Mouse (Mus musculus) CH12.LX (cell line): Measurements from ENCODE around the gene Gm2974. TPM values are rescaled to one million over a fixed set of nuclear protein-coding genes. Genes with fewer than 3 reads are reported as not detected.
"Not testable (repeated sequence)": the region's sequence is repeated elsewhere in the genome, so short reads cannot be mapped to it uniquely, and the experiment has no call there.

ENCODE experiments used
- DNase-seq: peaks from one replicate; pipeline ENCODE4 v3.0.0-alpha.2; 2013; ENCODE audit errors: extremely low read depth
- H3K27ac ChIP-seq: 2 replicates; pipeline ENCODE4 v1.5.1; 2012; ENCODE audit warnings: low read depth, mild to moderate bottlenecking, control low read depth, moderate library complexity; ENCODE audit not compliant: insufficient read depth
- H3K27me3 ChIP-seq: replicated peaks from 2 replicates; pipeline ENCODE3; 2012; ENCODE audit warnings: inconsistent platforms
- H3K36me3 ChIP-seq, 2 experiments: replicated peaks in 1 of 2; 2 replicates each; pipeline versions ENCODE3 to v1.6.1; 2012; ENCODE audit warnings: inconsistent platforms in 1 of 2, low read length in 1 of 2, mild to moderate bottlenecking in 1 of 2, mixed read lengths in 1 of 2, moderate library complexity in 1 of 2; ENCODE audit not compliant: control insufficient read depth in 1 of 2, insufficient read depth in 1 of 2
- H3K4me1 ChIP-seq, 2 experiments: 2 replicates each; pipeline ENCODE4 v1.6.1; 2012; ENCODE audit warnings: inconsistent platforms in 1 of 2, moderate library complexity in 1 of 2; ENCODE audit not compliant: insufficient read depth in 2 of 2, control insufficient read depth in 1 of 2
- H3K4me2 ChIP-seq: 2 replicates; pipeline ENCODE4 v1.6.1; 2012; ENCODE audit warnings: low read depth, mild to moderate bottlenecking, control low read depth; ENCODE audit not compliant: poor library complexity, insufficient read depth, severe bottlenecking
- H3K4me3 ChIP-seq, 3 experiments: fragments of 150-350 bp in 1 of 3; sonication (generic) in 1 of 3; replicated peaks in 1 of 3; 2 replicates each; pipeline versions ENCODE3 to v1.5.1; 2011 to 2012; ENCODE audit warnings: low read depth in 2 of 3, low read length in 2 of 3, mild to moderate bottlenecking in 2 of 3, moderate library complexity in 2 of 3, control low read depth in 1 of 3, improper control_type of control experiment in 1 of 3, inconsistent platforms in 1 of 3, mixed read lengths in 1 of 3; ENCODE audit not compliant: poor library complexity in 1 of 3
- H3K79me2 ChIP-seq: replicated peaks from 2 replicates; pipeline ENCODE4 v1.6.1; 2012; ENCODE audit warnings: mild to moderate bottlenecking, moderate library complexity; ENCODE audit not compliant: control insufficient read depth, poor library complexity, insufficient read depth, severe bottlenecking; ENCODE audit errors: extremely low read depth
- H3K9ac ChIP-seq: 2 replicates; pipeline ENCODE4 v1.6.1; 2012; ENCODE audit warnings: low read depth, mild to moderate bottlenecking, control low read depth, moderate library complexity; ENCODE audit not compliant: insufficient read depth
- H3K9me3 ChIP-seq: replicated peaks from 2 replicates; pipeline ENCODE3; 2012; ENCODE audit warnings: low read length, inconsistent platforms, mixed read lengths
- dilution Hi-C: fragments of 300-500 bp; cut with MboI; formaldehyde crosslinking; loops from 2 replicates; pipeline ENCODE4 v1.14.3; 2020; ENCODE audit warnings: low sequenced_read_pairs; ENCODE audit not compliant: extremely low pct_unique_long_range_greater_than_20kb, extremely low pct_ligation_motif_present
- in situ Hi-C: fragments of 300-500 bp; cut with MboI; formaldehyde crosslinking; loops from 3 replicates; pipeline ENCODE4 v1.14.3; 2019; ENCODE audit warnings: low sequenced_read_pairs, low pct_ligation_motif_present, low pct_unique_long_range_greater_than_20kb, mixed read lengths
- polyA plus RNA-seq: library from polyadenylated mRNA; unstranded; fragments of >175 nt; gene quantifications from 2 replicates; pipeline ENCODE4 v1.2.1, GENCODE M21; 2012; ENCODE audit warnings: low read depth; ENCODE audit not compliant: insufficient read length
- total RNA-seq, 2 experiments: library from RNA; depleted of rRNA; stranded (reverse); fragments of 300-350 nt in 1 of 2; fragments of >200 nt in 1 of 2; gene quantifications; 2 replicates each; pipeline ENCODE4 v1.2.3; 2012 to 2014

The Gm2974 gene
- total RNA-seq (2012; rRNA removed) (not detected in 2 replicates), total RNA-seq (2014; rRNA removed) (not detected in 2 replicates), polyA plus RNA-seq (not detected in 2 replicates)

- H3K79me2 ChIP-seq, H3K27ac ChIP-seq, H3K9ac ChIP-seq, H3K36me3 ChIP-seq, H3K4me2 ChIP-seq, H3K4me1 ChIP-seq, H3K9me3 ChIP-seq, in situ Hi-C loops, H3K27me3 ChIP-seq, H3K4me3 ChIP-seq, dilution Hi-C loops, DNase-seq: not testable (repeated sequence)
These were observed at the start of gene Gm2974 for GRCm38 (mm10) chr14:4182491-4183210. TSS of gene Gm2974 (plus strand) at chr14:4182576.

DNA sequence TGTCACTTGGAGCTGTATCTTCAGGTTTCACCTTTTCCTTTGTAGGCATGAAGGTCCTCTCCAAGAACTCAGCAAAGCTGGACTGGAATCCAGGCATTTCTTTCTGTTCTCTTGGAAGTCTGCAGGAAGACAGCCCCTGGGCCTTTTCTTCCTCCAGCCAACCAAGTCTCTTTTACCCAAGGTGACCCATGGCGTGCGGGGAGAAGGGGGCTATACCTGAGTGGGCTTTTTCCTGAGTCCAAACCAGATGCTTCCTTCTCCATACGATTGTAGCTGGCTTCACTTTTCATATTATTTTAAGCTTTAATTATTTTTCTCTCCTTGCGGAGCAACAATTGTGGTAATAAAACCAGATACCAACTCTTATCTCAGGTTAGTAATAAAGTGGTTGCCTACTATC lies 40.7 kb upstream of the Gm2974 start:
- H3K36me3 ChIP-seq, H3K79me2 ChIP-seq, H3K4me3 ChIP-seq, H3K9me3 ChIP-seq, DNase-seq, dilution Hi-C loops, H3K9ac ChIP-seq, H3K27ac ChIP-seq, in situ Hi-C loops, H3K27me3 ChIP-seq, H3K4me2 ChIP-seq, H3K4me1 ChIP-seq: not testable (repeated sequence)

DNA sequence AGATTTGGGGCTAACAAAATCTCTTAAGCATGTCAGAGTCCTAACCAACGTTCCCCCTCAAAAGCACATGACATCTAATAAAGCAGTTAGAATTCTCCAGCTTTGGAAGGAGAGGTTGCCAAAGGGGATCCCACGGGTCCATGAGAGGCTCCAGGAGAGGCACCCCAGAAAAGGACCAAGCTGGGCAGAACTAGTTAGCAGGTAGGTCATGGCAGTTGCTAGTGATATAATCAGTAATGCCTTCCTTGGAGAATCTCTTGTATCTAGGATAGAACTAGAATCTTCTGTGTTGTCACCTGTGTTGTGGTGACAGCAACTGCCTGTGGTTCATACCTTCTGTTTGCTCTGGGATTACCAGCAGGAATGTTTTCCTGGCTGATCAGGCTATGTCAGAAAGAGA lies 17.6 kb upstream of the Gm2974 start, which contains the start of gene Gm3127:
Gm3127 (plus strand) TSS at position 301 of the 400 bp plus-strand sequence.
- H3K4me2 ChIP-seq, dilution Hi-C loops, H3K9ac ChIP-seq, H3K4me3 ChIP-seq, H3K36me3 ChIP-seq, DNase-seq, H3K27ac ChIP-seq, H3K4me1 ChIP-seq, H3K79me2 ChIP-seq, H3K9me3 ChIP-seq, H3K27me3 ChIP-seq, in situ Hi-C loops: not testable (repeated sequence)

- H3K36me3 ChIP-seq, H3K9me3 ChIP-seq, DNase-seq, H3K4me1 ChIP-seq, H3K27ac ChIP-seq, in situ Hi-C loops, H3K79me2 ChIP-seq, H3K4me2 ChIP-seq, H3K4me3 ChIP-seq, dilution Hi-C loops, H3K27me3 ChIP-seq, H3K9ac ChIP-seq: not testable (repeated sequence)
These were observed 346 bp upstream of the Gm2974 start for GRCm38 (mm10) chr14:4182030-4182429.

DNA sequence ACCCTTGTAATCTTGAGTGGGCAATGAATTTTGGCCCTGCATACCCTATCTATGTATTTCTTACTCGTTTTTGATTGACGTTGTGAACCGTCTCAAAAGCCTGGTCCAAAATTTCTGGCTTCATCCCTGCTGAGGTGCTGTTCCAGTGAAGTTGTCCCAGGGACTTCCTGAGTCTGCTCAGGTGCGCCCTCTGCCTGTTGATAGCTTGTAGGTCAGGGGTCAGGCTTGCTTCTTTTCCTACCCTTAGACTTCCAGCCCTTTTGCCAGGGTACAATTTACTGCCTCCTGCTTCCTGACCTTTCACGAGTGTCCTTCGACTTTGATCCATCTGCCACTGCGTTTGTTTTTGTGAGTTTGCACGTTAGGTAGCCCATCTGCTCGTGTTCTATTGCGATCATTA lies 999 bp downstream of the Gm2974 start:
- dilution Hi-C loops, H3K9me3 ChIP-seq, H3K9ac ChIP-seq, in situ Hi-C loops, H3K4me3 ChIP-seq, H3K27ac ChIP-seq, DNase-seq, H3K27me3 ChIP-seq, H3K36me3 ChIP-seq, H3K4me2 ChIP-seq, H3K4me1 ChIP-seq, H3K79me2 ChIP-seq: not testable (repeated sequence)

GRCm38 (mm10) chr14:4249331-4249730 lies 67.0 kb downstream of the Gm2974 start, which contains the start of gene Gm3138:
TSS of gene Gm3138 (plus strand) at chr14:4249631.
- in situ Hi-C loops, dilution Hi-C loops: not testable (repeated sequence)

More at GRCm38 (mm10) chr14:4249331-4249730, 67.0 kb downstream of the Gm2974 start, which contains the start of gene Gm3138:
- not testable (repeated sequence) for H3K27ac ChIP-seq, H3K27me3 ChIP-seq, H3K36me3 ChIP-seq, H3K4me1 ChIP-seq, H3K9me3 ChIP-seq, H3K9ac ChIP-seq, H3K4me3 ChIP-seq, H3K79me2 ChIP-seq, H3K4me2 ChIP-seq, DNase-seq
